Mouse (Mus musculus): Measurements from ENCODE around the gene Tbxa2r.

- no peak for TF ChIP-seq POLR2A (IDR thresholded peaks at IDR 0.05; ENCODE audit: low read depth, low read length)
- no peak for TF ChIP-seq CTCF (IDR thresholded peaks at IDR 0.05; ENCODE audit: extremely low read depth, insufficient read depth, insufficient read length, insufficient replicate concordance)
Observed at GRCm38 (mm10) chr10:81285694-81286450, 42.7 kb upstream of the Tbxa2r start.

All from spleen, adult 2 months (tissue).